Mouse (Mus musculus) ES-CJ7 (cell line): ENCODE measurements around the gene Slc52a3.

Experiments
- DNase-seq: peaks from one replicate; pipeline ENCODE4 v3.0.0; 2011; ENCODE audit warnings: low read depth, low spot score

The Slc52a3 gene

GRCm38 (mm10) chr2:151998932-151999331, 2.6 kb downstream of the Slc52a3 start:
- DNase-seq: no peak

GRCm38 (mm10) chr2:151999669-152000290, 3.5 kb downstream of the Slc52a3 start:
- DNase-seq: peak; percentile 46

GRCm38 (mm10) chr2:152000291-152000679, 4.0 kb downstream of the Slc52a3 start:
- no peak for DNase-seq

- no peak for DNase-seq
Observed at GRCm38 (mm10) chr2:152000735-152001134, 4.4 kb downstream of the Slc52a3 start.

- DNase-seq: no peak
Observed at GRCm38 (mm10) chr2:152002529-152002928, 6.2 kb downstream of the Slc52a3 start.

- DNase-seq: peak; percentile 82
Observed at GRCm38 (mm10) chr2:152007783-152008182, 11.5 kb downstream of the Slc52a3 start.

GRCm38 (mm10) chr2:152009061-152009779, 12.9 kb downstream of the Slc52a3 start:
- DNase-seq: no peak

GRCm38 (mm10) chr2:152010251-152010650, 13.9 kb downstream of the Slc52a3 start:
- no peak for DNase-seq

- no peak for DNase-seq
Observed at GRCm38 (mm10) chr2:152010661-152011060, 14.3 kb downstream of the Slc52a3 start.

GRCm38 (mm10) chr2:152011724-152012123, 15.4 kb downstream of the Slc52a3 start:
- peak; percentile 93 for DNase-seq

GRCm38 (mm10) chr2:152012222-152012621, 15.9 kb downstream of the Slc52a3 start:
- peak; percentile 96 for DNase-seq

GRCm38 (mm10) chr2:152012701-152013100, 16.4 kb downstream of the Slc52a3 start:
- peak; percentile 89 for DNase-seq

GRCm38 (mm10) chr2:152015997-152016396, 19.7 kb downstream of the Slc52a3 start:
- peak; percentile 63 for DNase-seq

- no peak for DNase-seq
Observed at GRCm38 (mm10) chr2:152016666-152017065, 20.4 kb downstream of the Slc52a3 start.

- DNase-seq: peak; percentile 84
Observed at GRCm38 (mm10) chr2:152020255-152020654, 23.9 kb downstream of the Slc52a3 start.

GRCm38 (mm10) chr2:152022022-152022421, 25.7 kb downstream of the Slc52a3 start:
- peak; percentile 58 for DNase-seq

- no peak for DNase-seq
Observed at GRCm38 (mm10) chr2:152024883-152025422, 28.6 kb downstream of the Slc52a3 start.

- peak; percentile 95 for DNase-seq
Observed at GRCm38 (mm10) chr2:152029252-152030082, 33.2 kb downstream of the Slc52a3 start.

- peak; percentile 66 for DNase-seq
Observed at GRCm38 (mm10) chr2:152030986-152031385, 34.7 kb downstream of the Slc52a3 start.

- no peak for DNase-seq
Observed at GRCm38 (mm10) chr2:152040101-152040500, 43.8 kb downstream of the Slc52a3 start.

GRCm38 (mm10) chr2:152047116-152048002, 51.0 kb downstream of the Slc52a3 start:
- DNase-seq: peak; percentile 39
